Mouse (Mus musculus): ENCODE measurements around the gene Gimap4. TPM values are rescaled to one million over a fixed set of nuclear protein-coding genes. Genes with fewer than 3 reads are reported as not detected.
A peak's percentile ranks its signal among the peaks of the same experiment; 100 is the strongest.

The Gimap4 gene
- total and polyA plus RNA-seq, 3 experiments: 113 to 264 (median 203) TPM

GRCm38 (mm10) chr6:48739780-48740055 lies 55.4 kb downstream of the Gimap4 start:
- Histone ChIP-seq H3K9me3 (replicated peaks; ENCODE audit: low read length) (peaks cover 11% of the 10 kb centered on the region), H3K4me3 (replicated peaks in 1 of 3; ENCODE audit: low read depth in 2 of 3, low read length in 2 of 3, poor library complexity in 1 of 3) (peak overlapping the region; percentile 66 to 76 (median 72)), H3K27ac (ENCODE audit: insufficient read depth, low read depth) (peak overlapping the region; percentile 83), H3K9ac (ENCODE audit: insufficient read depth, low read depth) (peak overlapping the region; percentile 82), H3K36me3 (replicated peaks in 1 of 2; ENCODE audit: control insufficient read depth in 1 of 2, insufficient read depth in 1 of 2, low read length in 1 of 2) (peaks cover 25 to 36% of the 10 kb centered on the region in 2 experiments), H3K27me3 (replicated peaks) (no peaks in the 10 kb centered on the region), H3K79me2 (replicated peaks; ENCODE audit: control insufficient read depth, extremely low read depth, insufficient read depth, poor library complexity, severe bottlenecking) (peaks cover 67% of the 10 kb centered on the region), H3K4me2 (ENCODE audit: insufficient read depth, low read depth, poor library complexity, severe bottlenecking) (peak overlapping the region; percentile 89), H3K4me1 (ENCODE audit: control insufficient read depth in 1 of 2, insufficient read depth in 2 of 2) (peaks cover 13 to 60% of the 10 kb centered on the region in 2 experiments)
- TF ChIP-seq JUN (IDR thresholded peaks at IDR 0.05; ENCODE audit: insufficient read depth, low read depth, low read length) (no peak), MEF2A (IDR thresholded peaks at IDR 0.05; ENCODE audit: borderline replicate concordance, low read depth, low read length) (no peak), ZNF384 (IDR thresholded peaks at IDR 0.05; ENCODE audit: low read depth, low read length) (no peak), MYC (IDR thresholded peaks at IDR 0.05; ENCODE audit: low read depth, low read length) (no peak), RAD21 (IDR thresholded peaks at IDR 0.05; ENCODE audit: low read depth, low read length) (no peak), NRF1 (IDR thresholded peaks at IDR 0.05; ENCODE audit: low read depth, low read length) (no peak), ETS1 (conservative IDR thresholded peaks at IDR 0.05; ENCODE audit: low read depth, low read length) (no peak), JUND (conservative IDR thresholded peaks at IDR 0.05; ENCODE audit: low read depth, low read length) (no peak), CTCF (conservative IDR thresholded peaks at IDR 0.05 in 1 of 2, IDR thresholded peaks at IDR 0.05 in 1 of 2; ENCODE audit: low read depth in 2 of 2, low read length in 2 of 2) (no peak), CHD1 (IDR thresholded peaks at IDR 0.05; ENCODE audit: low read depth, low read length) (peak; percentile 46; the same call in 1 of the 2 replicates), MAX (IDR thresholded peaks at IDR 0.05; ENCODE audit: low read length) (0 out of 2 replicates have a peak, but pooled peaks have one; percentile 8), POLR2AphosphoS2 (IDR thresholded peaks at IDR 0.05; ENCODE audit: low read depth, low read length) (no peak), RCOR1 (conservative IDR thresholded peaks at IDR 0.05; ENCODE audit: low read depth, low read length) (no peak), USF1 (IDR thresholded peaks at IDR 0.05; ENCODE audit: low read depth, low read length) (no peak), BHLHE40 (IDR thresholded peaks at IDR 0.05; ENCODE audit: low read depth, low read length) (no peak), ZC3H11A (IDR thresholded peaks at IDR 0.05; ENCODE audit: low read depth, low read length) (no peak)
- dilution Hi-C loops (cut with MboI; ENCODE audit: extremely low pct_ligation_motif_present, extremely low pct_unique_long_range_greater_than_20kb, low sequenced_read_pairs) (no loop called here), in situ Hi-C loops (cut with MboI; ENCODE audit: low pct_ligation_motif_present, low pct_unique_long_range_greater_than_20kb, low sequenced_read_pairs) (loop anchor here (5.0 kb wide), 1 partner anchor 37 kb away; no protein-coding TSS in a partner anchor)
- no peak for DNase-seq (ENCODE audit: extremely low read depth)

- H3K9me3 ChIP-seq (replicated peaks; ENCODE audit: low read length): peaks cover 11% of the 10 kb centered on the region
- H3K36me3 ChIP-seq (replicated peaks in 1 of 2; ENCODE audit: control insufficient read depth in 1 of 2, insufficient read depth in 1 of 2, low read length in 1 of 2): peaks cover 25 to 36% of the 10 kb centered on the region in 2 experiments
- no peak for DNase-seq (ENCODE audit: extremely low read depth)
- peak overlapping the region; percentile 89 for H3K4me2 ChIP-seq (ENCODE audit: insufficient read depth, low read depth, poor library complexity, severe bottlenecking)
- H3K27me3 ChIP-seq (replicated peaks): no peaks in the 10 kb centered on the region
- in situ Hi-C loops (cut with MboI; ENCODE audit: low pct_ligation_motif_present, low pct_unique_long_range_greater_than_20kb, low sequenced_read_pairs): no loop called here
- dilution Hi-C loops (cut with MboI; ENCODE audit: extremely low pct_ligation_motif_present, extremely low pct_unique_long_range_greater_than_20kb, low sequenced_read_pairs): no loop called here
- peak overlapping the region; percentile 82 for H3K9ac ChIP-seq (ENCODE audit: insufficient read depth, low read depth)
- peak overlapping the region; percentile 66 to 76 (median 72) for H3K4me3 ChIP-seq (replicated peaks in 1 of 3; ENCODE audit: low read depth in 2 of 3, low read length in 2 of 3, poor library complexity in 1 of 3)
- peak overlapping the region; percentile 90 for H3K27ac ChIP-seq (ENCODE audit: insufficient read depth, low read depth)
- no peak for TF ChIP-seq MEF2A (IDR thresholded peaks at IDR 0.05; ENCODE audit: borderline replicate concordance, low read depth, low read length)
- TF ChIP-seq POLR2AphosphoS2 (IDR thresholded peaks at IDR 0.05; ENCODE audit: low read depth, low read length): peak; percentile 47; the same call in 1 of the 2 replicates
- TF ChIP-seq MAZ (IDR thresholded peaks at IDR 0.05; ENCODE audit: low read depth, low read length): no peak
- no peak; the same call in 1 of the 2 replicates for TF ChIP-seq HCFC1 (IDR thresholded peaks at IDR 0.05; ENCODE audit: low read depth, low read length)
- TF ChIP-seq CHD1 (IDR thresholded peaks at IDR 0.05; ENCODE audit: low read depth, low read length): no peak; the same call in 1 of the 2 replicates
- TF ChIP-seq ELF1 (IDR thresholded peaks at IDR 0.05; ENCODE audit: low read depth, low read length): peak; percentile 72; the same call in 1 of the 2 replicates
- TF ChIP-seq ZNF384 (IDR thresholded peaks at IDR 0.05; ENCODE audit: low read depth, low read length): no peak
- TF ChIP-seq EP300 (IDR thresholded peaks at IDR 0.05; ENCODE audit: low read length): no peak
- no peak for TF ChIP-seq JUN (IDR thresholded peaks at IDR 0.05; ENCODE audit: insufficient read depth, low read depth, low read length)
- TF ChIP-seq USF1 (IDR thresholded peaks at IDR 0.05; ENCODE audit: low read depth, low read length): no peak
- no peak for TF ChIP-seq BHLHE40 (IDR thresholded peaks at IDR 0.05; ENCODE audit: low read depth, low read length)
- H3K79me2 ChIP-seq (replicated peaks; ENCODE audit: control insufficient read depth, extremely low read depth, insufficient read depth, poor library complexity, severe bottlenecking): peaks cover 67% of the 10 kb centered on the region
- H3K4me1 ChIP-seq (ENCODE audit: control insufficient read depth in 1 of 2, insufficient read depth in 2 of 2): peaks cover 12 to 64% of the 10 kb centered on the region in 2 experiments
Observed at GRCm38 (mm10) chr6:48740501-48741169, 56.3 kb downstream of the Gimap4 start.
